Mouse (Mus musculus) right cerebral cortex, postnatal 36 days (tissue): Measurements from ENCODE around the gene Crip2.

Experiments
- DNase-seq, 2 experiments: peaks; one replicate each; pipeline ENCODE4 v3.0.0; 2022; ENCODE audit warnings: low spot score in 2 of 2, mixed read lengths in 1 of 2

Gene Crip2

DNA sequence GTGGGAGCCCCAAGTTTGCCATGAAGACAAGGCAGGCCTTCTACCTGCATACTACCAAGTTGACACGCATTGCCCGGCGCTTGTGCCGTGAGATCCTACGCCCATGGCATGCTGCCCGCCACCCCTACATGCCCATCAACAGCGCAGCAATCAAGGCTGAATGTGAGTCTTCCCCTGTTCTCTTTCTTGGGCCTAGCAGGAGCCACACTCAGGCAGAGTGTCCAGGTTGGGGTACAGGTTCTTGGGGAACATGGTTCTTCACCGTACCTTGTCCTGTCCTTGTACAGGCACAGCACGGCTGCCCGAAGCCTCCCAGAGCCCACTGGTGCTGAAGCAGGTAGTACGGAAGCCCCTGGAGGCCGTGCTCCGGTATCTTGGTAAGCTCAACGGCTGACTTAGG, 8.4 kb upstream of the Crip2 start:
- DNase-seq: no peak

DNA sequence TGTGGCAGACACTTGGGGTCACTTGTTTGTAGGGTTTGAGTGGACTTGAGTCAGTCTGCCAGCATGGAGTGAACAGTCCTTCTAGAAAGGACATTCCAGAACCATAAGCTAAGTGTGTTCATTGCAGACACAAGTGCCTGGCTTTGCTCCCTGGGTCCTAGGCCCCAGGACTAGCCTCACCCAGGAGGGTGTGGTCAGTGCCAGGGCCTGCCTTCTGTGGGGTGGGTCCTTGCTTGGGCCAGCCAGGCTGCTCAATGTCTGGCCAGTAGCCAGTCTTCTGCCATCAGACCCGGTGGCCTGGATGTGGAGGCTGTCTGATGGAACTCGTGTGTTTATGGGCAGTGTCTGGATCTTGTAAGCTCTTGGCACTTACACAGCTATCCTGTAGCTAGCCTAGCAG, 7.5 kb upstream of the Crip2 start:
- no peak for DNase-seq

DNA sequence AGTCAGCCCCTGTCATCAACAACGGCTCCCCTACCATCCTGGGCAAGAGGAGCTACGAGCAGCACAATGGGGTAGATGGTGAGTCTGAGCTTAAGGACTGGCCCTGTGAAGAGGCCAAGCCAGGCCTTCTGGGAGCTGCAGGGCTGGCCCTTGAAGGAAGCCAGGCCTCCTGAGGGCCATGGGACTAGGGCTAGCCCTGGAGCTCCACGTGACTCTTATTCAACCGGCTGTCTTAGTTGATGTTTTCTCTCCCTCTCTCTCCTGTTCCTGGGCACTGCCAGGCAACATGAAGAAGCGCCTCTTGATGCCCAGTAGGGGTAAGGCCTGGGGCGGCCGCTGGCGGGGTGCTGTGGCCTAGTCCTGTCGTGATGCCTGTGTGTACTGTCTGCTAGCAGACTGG, 6.8 kb upstream of the Crip2 start:
- DNase-seq: no peak

DNA sequence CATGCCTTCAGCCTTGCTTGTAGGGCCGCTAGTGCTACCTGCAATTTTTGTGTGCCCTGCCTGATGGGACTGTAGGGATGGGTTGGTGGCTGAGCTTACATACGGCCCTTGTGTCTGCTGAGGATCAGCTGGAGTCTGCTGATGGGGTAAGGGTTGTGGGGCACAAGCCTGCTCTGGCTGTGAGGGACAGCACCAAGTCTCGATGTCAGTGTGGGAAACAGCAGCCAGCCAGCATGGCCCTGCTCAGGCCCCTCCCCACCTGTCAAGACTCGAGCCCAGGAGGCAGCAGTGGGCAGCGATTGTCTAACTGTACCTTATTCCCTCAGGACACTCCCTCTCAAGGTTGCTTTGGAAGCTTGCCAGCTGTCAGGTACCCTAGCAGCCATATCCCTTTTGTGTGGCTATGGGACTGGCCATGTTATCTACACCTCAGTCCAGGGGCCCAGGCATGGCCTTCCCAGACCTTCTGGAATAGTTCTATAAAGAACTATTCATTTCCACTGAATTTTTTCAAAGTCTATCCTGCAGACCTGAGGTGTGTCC, 6.1 kb upstream of the Crip2 start:
- DNase-seq: no peak

DNA sequence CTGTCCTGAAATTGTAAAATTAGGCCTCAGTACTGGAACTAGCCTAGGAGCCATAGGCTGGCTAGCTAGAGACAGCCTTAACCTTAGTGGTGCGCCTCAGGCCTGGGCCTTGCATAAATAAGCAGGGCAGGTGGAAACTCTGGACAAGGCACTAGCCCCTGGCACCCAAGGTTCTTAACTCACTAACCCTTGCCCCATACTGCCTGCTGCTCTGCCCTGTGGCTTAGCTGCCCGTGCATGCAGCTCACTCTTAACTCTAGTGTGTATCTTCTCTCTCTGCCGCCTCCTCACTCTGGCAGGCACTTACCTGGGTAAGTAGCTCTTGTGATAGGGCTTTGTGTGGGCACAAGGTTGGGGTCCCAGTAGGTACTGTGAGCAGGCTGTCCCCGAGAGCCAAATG, 5.5 kb upstream of the Crip2 start:
- no peak for DNase-seq

DNA sequence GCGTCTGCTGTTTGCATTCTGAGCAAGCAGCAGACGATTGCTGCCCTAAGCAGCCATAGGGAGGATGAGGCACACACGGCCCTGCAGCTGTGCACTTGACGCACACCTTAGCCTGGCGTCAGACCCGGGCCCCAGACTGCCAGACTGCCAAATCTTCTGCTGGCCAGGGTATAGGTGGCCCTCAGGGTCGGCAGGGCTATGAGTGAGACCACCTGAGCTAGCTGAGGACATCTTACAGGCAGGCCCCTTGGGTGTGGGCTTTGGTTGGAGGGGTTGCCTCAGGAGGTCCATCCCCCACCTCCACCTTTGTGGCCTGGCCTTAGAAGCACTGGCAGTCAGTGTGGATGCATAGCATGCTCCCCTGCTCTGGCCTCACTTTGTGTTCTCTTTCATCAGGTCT, 4.6 kb upstream of the Crip2 start:
- DNase-seq: no peak

DNA sequence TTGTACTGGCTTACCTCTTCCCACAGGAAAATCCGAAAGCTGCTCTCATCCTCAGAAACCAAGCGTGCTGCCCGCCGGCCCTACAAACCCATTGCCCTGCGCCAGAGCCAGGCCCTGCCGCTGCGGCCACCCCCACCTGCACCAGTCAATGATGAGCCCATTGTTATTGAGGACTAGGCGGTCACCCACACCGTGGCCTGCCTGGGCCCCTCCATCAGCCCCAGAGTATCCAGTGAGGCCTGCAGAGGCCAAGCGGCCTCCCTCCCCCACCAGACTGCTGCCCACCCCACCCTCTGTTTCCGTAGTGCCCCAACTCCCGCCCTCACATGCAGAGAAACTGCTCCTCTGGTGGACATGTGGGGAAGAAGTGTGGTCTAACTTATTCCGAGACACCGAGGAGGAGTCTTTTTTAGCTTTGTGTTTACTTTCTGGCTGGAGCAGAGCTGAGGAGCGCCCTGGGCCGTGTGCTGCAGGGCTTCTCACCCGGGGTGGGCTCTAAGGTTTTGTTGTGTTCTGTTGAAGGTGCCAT, 3.5 kb upstream of the Crip2 start:
- DNase-seq: no peak

DNA sequence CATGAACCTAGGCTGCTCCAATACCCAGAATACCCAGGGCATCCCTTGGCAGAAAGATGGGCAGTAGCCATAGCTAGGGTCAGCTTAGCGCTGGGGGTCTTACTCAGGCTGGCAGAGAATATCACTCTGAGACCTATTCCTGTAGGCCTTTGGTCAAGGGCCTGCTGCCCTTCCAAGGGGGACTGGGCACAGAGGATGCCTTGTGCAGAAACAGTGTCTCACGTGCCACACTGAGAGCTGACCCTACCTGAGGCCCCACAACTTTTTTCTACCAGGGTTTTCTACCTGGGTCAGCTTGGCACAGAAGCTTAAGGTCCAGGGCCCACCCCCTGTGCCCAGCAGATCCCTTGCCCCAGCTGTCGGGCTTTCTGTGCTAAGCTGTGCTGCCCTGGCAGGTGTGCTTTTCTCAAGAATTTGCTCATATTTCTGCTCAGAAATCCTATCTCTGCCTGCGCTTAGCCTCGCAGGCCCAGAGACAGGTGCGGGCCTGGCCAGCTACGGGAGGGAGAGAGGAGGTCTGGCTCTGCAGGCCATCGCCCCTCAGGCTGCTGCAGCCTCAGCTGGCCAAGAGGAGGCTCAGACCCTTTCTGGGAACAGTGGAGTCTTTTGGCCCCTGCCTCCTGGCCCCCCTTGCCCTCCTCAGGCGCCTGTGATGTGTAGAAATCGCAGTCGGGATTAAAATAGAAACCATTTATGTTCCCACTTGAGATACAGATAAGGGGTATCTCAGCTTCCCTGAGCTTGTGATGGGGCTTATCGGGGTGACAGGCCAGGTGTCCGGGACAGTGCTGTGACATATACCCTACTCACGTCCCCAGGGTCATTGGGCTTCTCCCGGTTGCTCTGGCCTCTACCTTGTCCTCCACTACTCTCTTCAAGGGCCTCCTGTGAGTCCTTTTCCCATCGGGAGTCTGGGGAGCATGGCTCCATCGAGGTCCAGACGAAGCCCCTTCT, 2.5 kb upstream of the Crip2 start:
- no peak for DNase-seq

DNA sequence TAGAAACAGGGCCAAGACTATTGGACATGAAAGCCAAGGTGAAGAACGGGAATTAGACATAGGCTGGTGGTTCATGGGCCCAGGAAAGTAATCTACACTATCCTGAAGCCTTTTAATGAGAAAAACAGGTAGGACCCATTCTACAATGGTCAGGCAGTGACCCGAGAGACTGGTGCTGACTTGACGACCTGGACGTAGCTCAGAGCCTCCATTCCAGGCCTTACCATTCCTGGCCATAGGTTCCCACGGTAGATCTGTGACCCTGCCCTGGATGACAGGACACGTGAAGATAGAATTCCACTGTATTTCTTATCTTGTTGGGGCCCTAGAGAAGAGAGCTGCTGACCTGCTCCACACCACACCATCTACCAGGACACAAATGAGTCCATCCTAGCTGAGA, 1.7 kb upstream of the Crip2 start:
- no peak for DNase-seq

DNA sequence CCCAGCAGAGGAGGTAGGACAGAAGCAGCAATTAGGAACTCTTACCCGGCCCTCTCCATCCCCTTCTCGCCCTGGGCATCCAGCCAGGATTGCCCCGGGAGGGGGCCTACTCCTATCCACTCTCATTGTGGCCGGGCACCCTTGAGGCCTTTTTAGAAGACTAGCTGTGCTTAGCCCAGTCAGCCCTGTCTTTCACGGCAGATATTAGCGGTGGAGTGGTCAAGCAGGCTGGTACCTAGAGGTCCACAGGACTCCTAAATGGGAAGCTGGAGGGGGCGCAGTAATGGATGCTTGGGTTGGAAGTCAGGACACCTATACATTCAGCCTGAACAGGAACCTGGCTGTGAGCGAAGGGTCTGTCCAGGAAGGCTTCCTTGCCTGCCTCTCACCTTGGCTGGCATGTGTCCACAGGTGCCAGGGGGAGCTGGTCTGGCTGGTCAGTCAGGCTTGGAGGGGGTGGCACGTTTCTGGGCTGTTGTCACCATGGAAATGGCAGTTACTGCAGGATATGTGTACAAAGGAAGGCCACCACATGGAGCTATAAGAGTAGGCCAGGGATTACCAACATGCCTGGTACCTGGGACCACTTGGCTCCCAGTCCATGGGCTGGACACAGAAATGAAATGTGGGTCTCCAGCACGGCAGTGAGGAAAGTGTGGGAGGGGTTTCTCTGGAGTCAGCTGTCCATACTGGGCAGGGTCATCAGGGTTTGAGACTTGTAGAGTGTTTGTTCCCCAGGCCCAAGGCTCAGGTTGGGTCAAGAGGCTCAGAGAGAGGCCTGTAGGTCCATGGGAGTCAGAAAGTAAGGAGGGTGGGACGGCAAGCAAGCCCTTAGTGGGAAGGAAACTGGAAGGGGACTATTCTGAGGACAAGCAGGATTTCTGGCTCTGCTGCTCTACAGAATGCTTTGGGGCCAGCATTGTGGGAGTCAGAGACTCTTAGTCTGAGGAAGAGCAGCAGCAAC, 853 bp upstream of the Crip2 start:
- DNase-seq: no peak

DNA sequence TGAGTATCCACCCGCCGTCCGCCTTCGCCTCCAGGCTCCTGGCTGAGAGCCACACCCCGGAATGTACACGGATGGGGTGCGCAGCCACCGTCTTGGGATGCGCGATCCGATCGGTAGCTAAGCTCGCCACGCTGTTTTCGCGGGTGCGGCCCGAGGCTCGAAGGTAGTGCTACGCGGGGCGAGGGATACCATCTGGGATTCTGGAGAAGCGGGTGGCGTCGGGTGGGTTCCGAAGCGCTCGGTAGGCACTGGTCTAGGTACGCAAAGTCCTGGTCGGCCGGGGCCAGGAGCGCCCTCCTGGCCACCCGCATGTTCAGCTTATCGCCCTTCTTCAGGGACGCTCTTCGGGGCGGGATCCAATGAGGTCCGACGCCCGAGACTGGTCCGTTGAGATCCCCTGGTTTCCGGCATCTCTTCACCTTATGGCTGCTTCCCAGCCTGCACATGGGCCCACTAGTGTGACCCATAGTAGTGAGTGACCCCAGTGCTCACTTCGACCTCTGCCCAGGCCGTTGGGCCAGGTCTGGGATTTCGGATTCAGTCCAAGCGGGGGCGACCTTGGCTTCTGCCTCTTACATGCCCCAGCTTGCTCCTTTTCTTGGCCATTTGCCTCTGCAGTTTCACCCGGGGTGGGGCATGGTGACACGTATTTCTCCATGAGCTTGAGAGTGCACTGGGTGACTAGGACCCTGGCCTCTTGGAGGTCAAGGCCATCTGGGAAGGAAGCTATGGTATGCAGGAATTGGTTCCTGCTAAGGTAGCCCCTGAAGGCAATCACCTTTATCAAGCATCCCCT, 778 bp downstream of the Crip2 start:
- DNase-seq: no peak

DNA sequence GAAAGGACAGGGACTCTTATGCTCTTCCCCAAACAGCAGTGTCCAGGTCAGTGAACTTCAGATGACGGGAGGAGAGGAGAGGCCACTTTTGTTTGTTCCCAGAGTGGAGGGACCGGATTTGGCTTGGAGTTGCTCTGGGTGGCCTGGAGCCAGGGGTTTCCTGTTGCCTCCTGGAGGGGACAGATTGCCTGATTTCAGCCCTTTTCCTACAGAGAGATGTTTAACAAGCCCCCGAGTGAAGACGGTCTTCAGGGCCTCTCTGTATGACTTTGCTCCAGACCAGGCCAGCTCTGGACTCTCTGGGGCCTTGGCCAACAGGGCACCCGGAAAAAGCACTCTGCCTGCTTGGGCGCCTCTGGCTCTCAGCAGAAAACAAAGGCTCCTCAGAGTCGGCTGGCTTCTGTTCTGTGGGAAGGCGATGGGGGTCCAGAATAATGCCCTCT, 1.5 kb downstream of the Crip2 start:
- DNase-seq: no peak

DNA sequence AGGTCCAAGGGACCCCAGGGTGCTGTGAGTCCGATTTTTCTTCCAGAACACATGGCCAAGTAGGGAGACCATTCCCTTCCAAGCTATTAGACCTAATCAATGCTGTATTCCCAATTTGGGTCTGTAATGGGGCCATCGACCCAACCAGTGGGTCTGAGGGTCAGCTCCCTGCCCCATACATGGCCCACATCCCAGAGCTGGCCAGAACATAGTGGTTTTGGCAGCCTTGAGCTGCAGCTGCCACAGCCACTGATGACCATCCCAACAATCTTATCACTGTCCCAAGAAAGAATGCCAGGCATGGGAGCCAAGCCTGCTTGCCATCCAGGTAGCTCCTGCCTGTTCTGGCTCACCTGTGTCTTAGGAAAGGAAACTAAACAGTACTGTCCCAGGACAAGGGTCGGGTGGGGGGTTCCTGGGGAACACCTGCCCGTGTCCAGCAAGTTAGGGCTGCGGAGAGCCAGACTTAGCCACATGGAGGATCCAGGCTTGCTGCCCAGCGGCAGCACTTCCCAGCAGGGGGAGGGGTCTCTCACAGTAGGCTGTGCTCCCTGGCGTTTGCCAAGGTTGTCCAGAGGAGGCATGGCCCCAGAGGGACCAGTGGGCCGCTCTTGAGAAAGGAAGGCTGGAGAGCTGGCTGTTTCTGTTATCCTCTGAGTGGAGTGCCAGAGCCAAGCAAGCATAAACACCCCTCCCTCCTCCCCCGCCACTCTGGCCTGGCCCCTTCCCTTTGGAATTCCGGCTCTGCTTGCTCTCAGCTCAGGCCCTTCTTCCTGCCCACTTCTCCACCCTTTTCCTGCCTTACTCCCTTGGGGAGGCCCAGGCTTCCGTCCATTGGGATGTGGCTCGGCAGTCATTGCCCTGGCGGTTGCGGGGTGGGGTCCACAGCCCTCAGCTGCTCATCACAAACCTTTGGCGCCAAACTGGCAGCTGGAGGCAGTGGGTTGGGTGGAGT, 2.3 kb downstream of the Crip2 start:
- peak in 1 of 2 experiments; percentile 52 for DNase-seq

DNA sequence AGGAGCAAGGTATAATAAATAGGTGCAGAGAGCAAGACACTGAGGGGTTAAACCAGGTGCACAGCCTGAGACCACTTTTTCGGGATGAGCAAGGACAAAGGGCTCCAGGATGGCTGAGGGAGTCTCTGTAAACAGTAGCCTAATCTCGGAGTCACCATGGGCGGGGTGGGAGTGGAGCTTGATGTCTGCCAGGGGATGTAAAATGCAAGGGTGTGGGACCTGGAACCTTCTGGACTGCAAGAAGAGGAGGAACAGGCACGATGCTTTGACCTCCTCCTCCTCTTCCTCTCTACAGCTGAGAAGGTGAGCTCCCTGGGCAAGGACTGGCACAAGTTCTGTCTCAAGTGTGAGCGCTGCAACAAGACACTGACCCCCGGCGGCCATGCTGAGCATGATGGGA, 3.1 kb downstream of the Crip2 start:
- no peak for DNase-seq

DNA sequence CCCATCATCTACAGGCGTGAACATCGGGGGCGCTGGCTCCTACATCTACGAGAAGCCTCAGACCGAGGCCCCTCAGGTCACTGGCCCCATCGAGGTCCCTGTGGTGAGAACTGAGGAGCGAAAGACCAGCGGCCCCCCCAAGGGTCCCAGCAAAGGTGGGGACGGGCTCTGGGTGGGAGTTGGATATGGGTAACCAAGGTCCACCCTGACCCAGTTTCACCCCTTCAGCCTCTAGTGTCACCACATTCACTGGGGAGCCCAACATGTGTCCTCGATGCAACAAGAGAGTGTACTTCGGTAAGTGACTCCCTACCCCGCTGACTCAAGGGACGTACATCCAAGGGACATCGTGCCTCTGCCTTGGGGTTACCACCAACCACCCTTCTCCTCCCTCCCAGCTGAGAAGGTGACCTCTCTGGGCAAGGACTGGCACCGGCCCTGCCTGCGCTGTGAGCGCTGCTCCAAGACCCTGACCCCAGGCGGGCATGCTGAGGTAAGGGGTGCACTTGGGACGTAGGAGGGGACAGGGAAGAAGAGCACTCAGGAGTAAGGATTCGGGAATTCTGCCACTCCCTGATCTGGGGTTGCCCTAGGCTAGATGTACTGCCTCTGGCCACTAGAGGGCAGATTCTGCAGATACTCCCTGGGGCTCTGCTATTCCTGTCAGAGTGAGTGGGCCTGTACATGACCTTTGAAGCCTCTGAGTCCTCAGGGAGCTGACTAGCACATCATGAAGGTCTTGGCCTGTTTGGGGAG, 4.1 kb downstream of the Crip2 start:
- no peak for DNase-seq

DNA sequence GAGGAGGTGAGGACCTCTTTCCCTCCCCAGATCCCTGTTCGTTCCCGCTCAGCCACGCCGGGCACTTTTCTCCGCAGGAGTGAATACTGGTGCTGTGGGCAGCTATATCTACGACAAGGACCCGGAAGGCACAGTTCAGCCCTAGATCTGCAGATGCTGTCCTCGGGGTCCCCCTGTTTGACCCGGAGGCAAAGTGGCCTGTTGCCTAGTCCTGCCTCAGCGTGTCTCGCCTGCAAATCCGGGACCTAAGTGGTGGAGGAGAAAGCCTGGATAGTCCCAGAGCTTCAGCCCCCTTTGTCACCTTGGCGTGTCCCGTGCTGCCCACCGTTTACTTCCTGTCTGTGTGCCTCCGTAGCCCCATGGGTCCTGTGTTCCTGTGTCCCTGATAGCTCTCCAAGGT, 4.8 kb downstream of the Crip2 start:
- DNase-seq: no peak

DNA sequence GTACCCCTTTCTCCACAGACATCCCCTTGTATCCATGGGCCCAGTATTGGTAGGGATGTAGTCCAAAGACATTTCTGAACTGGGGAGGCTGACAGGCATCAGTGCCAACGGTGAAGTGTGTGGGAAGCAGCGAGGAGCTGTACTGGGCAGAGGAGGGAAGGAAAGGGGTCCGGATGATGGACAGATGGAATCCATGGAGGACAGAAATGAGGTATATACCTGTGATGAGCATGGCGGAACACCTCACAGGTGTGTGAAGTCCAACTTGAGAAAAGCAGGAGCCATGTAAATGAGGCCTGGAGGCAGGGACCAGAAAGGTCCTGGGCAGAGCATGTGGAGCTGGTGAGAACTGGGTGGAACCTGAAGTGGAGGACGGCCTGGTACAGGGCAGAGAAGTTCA, 5.6 kb downstream of the Crip2 start:
- no peak for DNase-seq

DNA sequence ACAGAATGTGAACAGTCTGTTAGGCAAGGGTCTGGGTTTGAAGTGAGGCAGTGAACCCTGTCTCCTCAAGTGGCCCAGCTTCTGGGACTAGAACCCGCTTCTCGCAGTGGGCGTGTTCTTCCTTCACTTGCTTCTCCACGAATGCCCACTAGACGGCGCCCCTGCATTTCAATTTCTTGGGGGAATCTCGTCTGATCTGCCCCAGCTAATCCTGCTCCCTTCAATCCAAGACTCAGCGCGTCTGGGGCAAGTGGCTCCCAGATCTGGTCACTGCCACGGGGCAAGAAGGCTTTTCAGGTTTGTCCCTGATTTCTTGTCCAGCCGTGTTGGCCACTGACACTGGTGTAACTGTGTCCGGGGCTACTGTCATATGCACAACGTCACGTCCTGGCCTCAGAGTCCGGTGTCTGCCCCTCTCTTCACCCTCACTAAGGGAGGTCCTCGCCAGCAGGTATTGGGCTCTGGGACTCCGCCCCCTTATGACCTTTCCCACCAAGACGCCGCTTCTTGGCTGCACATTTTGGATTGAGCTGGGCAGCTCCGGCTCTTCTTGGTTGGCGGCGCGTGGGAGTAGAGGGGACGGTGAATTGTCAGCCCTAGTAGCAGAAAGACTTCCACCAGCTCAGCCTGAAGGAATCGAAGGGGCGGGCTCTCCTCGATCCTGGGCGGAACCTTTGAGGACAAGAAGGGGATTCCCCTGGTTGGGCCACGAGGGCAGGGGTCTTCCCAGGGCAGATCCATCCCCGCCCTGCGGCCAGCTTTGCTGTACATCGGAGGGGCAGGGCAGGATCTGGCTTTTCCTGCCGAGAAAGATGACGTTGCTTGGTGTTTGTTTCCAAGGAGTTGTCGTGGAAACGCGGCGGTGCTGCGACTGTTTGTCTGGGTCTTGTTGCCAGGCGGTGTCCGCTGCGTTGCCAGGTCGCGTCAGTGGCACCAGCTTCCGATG, 6.3 kb downstream of the Crip2 start, which contains the start of gene Crip1:
Gene Crip1, plus strand, starts transcription at position 205 of the 946 bp plus-strand sequence.
- DNase-seq: peak in 1 of 2 experiments; percentile 67
